Mouse (Mus musculus): ENCODE results near the gene Runx3.

- TF ChIP-seq POLR2A (IDR thresholded peaks at IDR 0.05; ENCODE audit: insufficient read depth, low read depth, low read length): no peak
- no peak for TF ChIP-seq CTCF (IDR thresholded peaks at IDR 0.05; ENCODE audit: insufficient read depth, low read depth, low read length)
These were observed 24.8 kb upstream of the Runx3 start for GRCm38 (mm10) chr4:135095693-135096092.

All from olfactory bulb, adult 2 months (tissue).